Mouse (Mus musculus) ES-Bruce4 (cell line): Measurements from ENCODE around the gene Fstl4. TPM values are rescaled to one million over a fixed set of nuclear protein-coding genes. Genes with fewer than 3 reads are reported as not detected.

Experiments
- H3K27ac ChIP-seq: 2 replicates; pipeline ENCODE4 v1.5.1; 2012; ENCODE audit warnings: low read length, inconsistent platforms; ENCODE audit not compliant: insufficient read depth
- H3K27me3 ChIP-seq: 2 replicates; pipeline ENCODE4 v1.6.1; 2012; ENCODE audit warnings: mild to moderate bottlenecking, low read length, inconsistent platforms; ENCODE audit not compliant: control insufficient read depth, poor library complexity, insufficient read depth, severe bottlenecking
- H3K36me3 ChIP-seq: 2 replicates; pipeline ENCODE4 v1.6.1; 2012; ENCODE audit warnings: inconsistent platforms, mild to moderate bottlenecking, low read length, moderate library complexity; ENCODE audit not compliant: control insufficient read depth, poor library complexity, insufficient read depth, severe bottlenecking
- H3K4me1 ChIP-seq: one replicate; pipeline ENCODE4 v1.8.1; 2011; ENCODE audit warnings: low read length; ENCODE audit not compliant: control insufficient read depth, insufficient read depth
- H3K4me3 ChIP-seq: 2 replicates; pipeline ENCODE4 v1.5.1; 2011; ENCODE audit warnings: low read depth, mild to moderate bottlenecking, low read length
- H3K9ac ChIP-seq: 2 replicates; pipeline ENCODE4 v1.6.1; 2012; ENCODE audit warnings: low read depth, mild to moderate bottlenecking, inconsistent platforms; ENCODE audit not compliant: poor library complexity, severe bottlenecking
- H3K9me3 ChIP-seq: replicated peaks from 2 replicates; pipeline ENCODE4 v1.6.1; 2012; ENCODE audit warnings: mild to moderate bottlenecking, low read length, inconsistent platforms; ENCODE audit not compliant: control insufficient read depth, poor library complexity, insufficient read depth, severe bottlenecking
- CTCF ChIP-seq: IDR thresholded peaks from one replicate; pipeline ENCODE4 v1.8.1; 2011; ENCODE audit warnings: low read depth, low read length
- EP300 ChIP-seq: IDR thresholded peaks from 2 replicates; pipeline ENCODE4 v1.6.1; 2011; ENCODE audit warnings: low read depth, low read length; ENCODE audit not compliant: insufficient read depth
- POLR2A ChIP-seq: IDR thresholded peaks from one replicate; pipeline ENCODE4 v1.8.1; 2011; ENCODE audit warnings: low read length; ENCODE audit not compliant: insufficient read depth
- polyA plus RNA-seq: library from polyadenylated mRNA; stranded (reverse); fragments of >200 nt; gene quantifications from 2 replicates; pipeline ENCODE4 v1.2.4, GENCODE M21; 2011; ENCODE audit warnings: low read depth; ENCODE audit not compliant: missing spikeins, insufficient read depth, insufficient read length

The Fstl4 gene
- polyA plus RNA-seq, 1 experiment: not detected

- no peaks in the 10 kb centered on the region for H3K4me1 ChIP-seq
- no peak overlapping the region for H3K4me3 ChIP-seq
- TF ChIP-seq POLR2A (no peak), CTCF (no peak), EP300 (no peak)
- H3K36me3 ChIP-seq: no peaks in the 10 kb centered on the region
- H3K27ac ChIP-seq: no peak overlapping the region
- no peaks in the 10 kb centered on the region for H3K9me3 ChIP-seq
- no peak overlapping the region for H3K9ac ChIP-seq
- H3K27me3 ChIP-seq: no peaks in the 10 kb centered on the region
Observed at GRCm38 (mm10) chr11:53097870-53098269, 333.4 kb downstream of the Fstl4 start.

- no peak overlapping the region for H3K4me3 ChIP-seq
- no peaks in the 10 kb centered on the region for H3K36me3 ChIP-seq
- H3K27me3 ChIP-seq: no peaks in the 10 kb centered on the region
- H3K4me1 ChIP-seq: no peaks in the 10 kb centered on the region
- no peak overlapping the region for H3K27ac ChIP-seq
- no peaks in the 10 kb centered on the region for H3K9me3 ChIP-seq
- no peak for TF ChIP-seq POLR2A
- no peak for TF ChIP-seq CTCF
- no peak for TF ChIP-seq EP300
- no peak overlapping the region for H3K9ac ChIP-seq
Observed at GRCm38 (mm10) chr11:53098780-53099198, 334.4 kb downstream of the Fstl4 start.

GRCm38 (mm10) chr11:53099322-53099721 lies 334.9 kb downstream of the Fstl4 start:
- Histone ChIP-seq H3K9ac (no peak overlapping the region), H3K4me3 (no peak overlapping the region), H3K9me3 (no peaks in the 10 kb centered on the region), H3K27ac (no peak overlapping the region), H3K4me1 (no peaks in the 10 kb centered on the region), H3K27me3 (no peaks in the 10 kb centered on the region), H3K36me3 (no peaks in the 10 kb centered on the region)
- TF ChIP-seq CTCF (no peak), EP300 (no peak), POLR2A (no peak)

DNA sequence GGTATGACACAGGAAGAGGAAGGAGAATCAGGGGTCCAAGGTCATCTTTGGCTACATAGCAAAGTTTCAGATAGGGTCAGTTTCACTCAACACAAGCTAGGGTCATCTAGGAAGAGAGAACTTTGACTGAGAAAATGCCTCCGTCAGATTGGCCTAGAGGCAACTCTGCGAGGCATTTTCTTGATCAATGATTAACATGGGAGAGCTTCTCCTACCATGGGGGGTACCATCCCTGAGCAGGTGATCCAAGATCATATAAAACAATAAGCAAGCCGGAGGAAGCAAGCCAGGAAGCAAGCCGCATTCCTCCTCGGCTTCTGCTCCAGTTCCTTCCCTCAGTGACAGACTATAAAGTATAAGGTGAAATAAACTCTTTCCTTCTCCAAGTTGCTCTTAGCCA lies 337.3 kb downstream of the Fstl4 start:
- H3K36me3 ChIP-seq: no peaks in the 10 kb centered on the region
- no peaks in the 10 kb centered on the region for H3K9me3 ChIP-seq
- no peaks in the 10 kb centered on the region for H3K4me1 ChIP-seq
- TF ChIP-seq POLR2A: no peak
- TF ChIP-seq EP300: no peak
- no peak for TF ChIP-seq CTCF
- H3K4me3 ChIP-seq: no peak overlapping the region
- no peak overlapping the region for H3K9ac ChIP-seq
- H3K27me3 ChIP-seq: no peaks in the 10 kb centered on the region
- no peak overlapping the region for H3K27ac ChIP-seq

DNA sequence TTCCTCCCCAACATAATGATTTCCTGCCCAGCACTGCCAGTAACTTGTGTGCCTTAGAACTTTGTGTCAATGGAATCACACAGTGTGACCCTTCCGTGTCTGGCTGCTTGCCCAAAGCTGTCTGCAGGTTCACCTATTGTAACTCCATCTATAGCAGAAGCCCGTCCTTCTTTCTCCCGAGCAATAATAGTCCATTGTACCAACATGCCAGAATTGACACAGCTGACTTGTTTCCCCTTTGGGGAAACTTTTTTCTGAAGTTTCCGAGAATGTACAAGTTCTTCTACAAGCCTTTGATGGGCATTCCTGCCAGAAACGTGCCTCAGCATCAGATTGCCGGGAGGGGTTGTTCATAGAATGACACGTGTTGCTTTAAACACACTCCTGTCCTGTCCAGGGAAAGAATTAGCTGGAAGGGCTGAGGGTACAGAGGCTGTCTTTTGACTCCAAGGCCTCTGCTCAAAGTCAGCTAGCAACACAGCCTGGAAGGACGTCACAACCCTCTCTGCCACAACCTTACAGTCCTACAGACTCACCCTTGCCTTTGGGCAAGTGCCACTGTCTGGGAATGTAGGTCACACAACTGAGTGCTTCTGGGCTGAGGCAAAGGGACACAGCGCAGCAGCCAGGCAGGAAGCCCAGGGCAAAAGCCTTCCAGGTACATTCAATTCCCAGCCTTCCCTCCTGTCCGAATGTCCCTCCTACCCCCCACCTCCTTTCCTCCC lies 339.3 kb downstream of the Fstl4 start:
- H3K9me3 ChIP-seq: no peaks in the 10 kb centered on the region
- H3K9ac ChIP-seq: no peak overlapping the region
- H3K36me3 ChIP-seq: no peaks in the 10 kb centered on the region
- H3K4me1 ChIP-seq: no peaks in the 10 kb centered on the region
- no peak overlapping the region for H3K4me3 ChIP-seq
- no peaks in the 10 kb centered on the region for H3K27me3 ChIP-seq
- TF ChIP-seq POLR2A (no peak), CTCF (no peak), EP300 (no peak)
- H3K27ac ChIP-seq: no peak overlapping the region

DNA sequence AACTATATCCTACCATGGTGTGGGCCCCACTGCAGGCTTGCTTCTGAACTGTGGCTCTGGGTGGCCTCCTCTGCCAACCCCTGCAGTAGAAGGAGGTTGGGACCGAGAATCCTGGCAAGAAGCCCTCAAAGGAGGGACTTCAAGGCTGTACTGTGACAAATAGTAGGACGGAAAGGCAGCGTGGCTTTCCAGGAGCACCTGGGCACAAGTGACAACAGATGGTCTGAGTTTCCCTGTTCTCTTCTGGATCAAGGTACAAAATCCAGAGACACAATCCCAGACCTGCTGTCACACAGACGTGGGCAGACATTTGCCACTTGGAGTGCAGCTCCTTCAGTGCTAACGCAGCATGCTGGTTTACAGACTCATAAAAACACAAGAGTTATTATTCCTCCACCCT lies 343.3 kb downstream of the Fstl4 start:
- Histone ChIP-seq H3K27me3 (no peaks in the 10 kb centered on the region), H3K27ac (no peak overlapping the region), H3K9ac (no peak overlapping the region), H3K4me3 (no peak overlapping the region), H3K36me3 (no peaks in the 10 kb centered on the region), H3K4me1 (no peaks in the 10 kb centered on the region), H3K9me3 (no peaks in the 10 kb centered on the region)
- TF ChIP-seq CTCF (no peak), POLR2A (no peak), EP300 (no peak)
